Mouse (Mus musculus) liver, embryonic 15.5 days (tissue): ENCODE measurements around the gene Stk32c. TPM values are rescaled to one million over a fixed set of nuclear protein-coding genes. Genes with fewer than 3 reads are reported as not detected.

Experiments
- ATAC-seq: fragments of 200-750 bp; cut with Nextera tagmentation; 2 replicates; pipeline ENCODE4 v1.8.0; 2017; ENCODE audit warnings: moderate number of reproducible peaks, mild to moderate bottlenecking, moderate library complexity; ENCODE audit not compliant: insufficient read depth
- H3K27ac ChIP-seq: fragments of 300-500 bp; sonication (generic); replicated peaks from 2 replicates; pipeline ENCODE4 v1.5.1; 2015; ENCODE audit warnings: mild to moderate bottlenecking, inconsistent platforms
- H3K27me3 ChIP-seq: fragments of 300-500 bp; sonication (generic); 2 replicates; pipeline ENCODE4 v1.6.1; 2015; ENCODE audit warnings: mild to moderate bottlenecking, inconsistent platforms
- H3K36me3 ChIP-seq: fragments of 300-500 bp; sonication (generic); replicated peaks from 2 replicates; pipeline ENCODE4 v1.6.1; 2015; ENCODE audit warnings: moderate library complexity, mild to moderate bottlenecking, inconsistent platforms
- H3K4me1 ChIP-seq: fragments of 300-500 bp; sonication (generic); replicated peaks from 2 replicates; pipeline ENCODE4 v1.6.1; 2015; ENCODE audit warnings: inconsistent platforms
- H3K4me2 ChIP-seq: fragments of 300-500 bp; sonication (generic); 2 replicates; pipeline ENCODE4 v1.6.1; 2015; ENCODE audit warnings: moderate library complexity, mild to moderate bottlenecking, inconsistent platforms
- H3K4me3 ChIP-seq: fragments of 300-500 bp; sonication (generic); replicated peaks from 2 replicates; pipeline ENCODE4 v1.5.1; 2015; ENCODE audit warnings: mild to moderate bottlenecking, inconsistent platforms
- H3K9ac ChIP-seq: fragments of 300-500 bp; sonication (generic); 2 replicates; pipeline ENCODE4 v1.6.1; 2015; ENCODE audit warnings: moderate library complexity, mild to moderate bottlenecking, inconsistent platforms
- H3K9me3 ChIP-seq: fragments of 300-500 bp; sonication (generic); replicated peaks from 2 replicates; pipeline ENCODE4 v1.6.1; 2016; ENCODE audit warnings: inconsistent platforms
- WGBS: fragments of 180-500 bp; shearing (Covaris S2); methylation state at CpG from one replicate; pipeline ENCODE4 v1.1.7; 2015; ENCODE audit warnings: mixed read lengths; ENCODE audit not compliant: insufficient replicate concordance; 5-methylcytosine and 5-hydroxymethylcytosine counted together
- polyA plus RNA-seq: library from polyadenylated mRNA; unstranded; fragments of >200 nt; fragmentation: Nextera tagmentation; extraction: Ambion mirVana; gene quantifications from 2 replicates; pipeline ENCODE4 v1.2.1, GENCODE M21; 2015

The Stk32c gene
- polyA plus RNA-seq, 1 experiment from 2014 or later = not detected

- Histone ChIP-seq H3K4me3 (no peak overlapping the region), H3K27ac (no peak overlapping the region), H3K4me2 (no peak overlapping the region), H3K9ac (no peak overlapping the region), H3K27me3 (peaks cover 7% of the 10 kb centered on the region), H3K36me3 (no peaks in the 10 kb centered on the region), H3K4me1 (no peaks in the 10 kb centered on the region), H3K9me3 (no peaks in the 10 kb centered on the region)
- WGBS = 63% methylated on average over 5 of the region's 5 CpGs
- ATAC-seq = no peak
Observed at GRCm38 (mm10) chr7:139093124-139093523, 120.0 kb downstream of the Stk32c start.

- ATAC-seq = no peak
- H3K27me3 ChIP-seq = peaks cover 12% of the 10 kb centered on the region
- no peak overlapping the region for H3K27ac ChIP-seq
- no peaks in the 10 kb centered on the region for H3K36me3 ChIP-seq
- H3K4me1 ChIP-seq = no peaks in the 10 kb centered on the region
- H3K4me3 ChIP-seq = no peak overlapping the region
- no peaks in the 10 kb centered on the region for H3K9me3 ChIP-seq
- H3K4me2 ChIP-seq = no peak overlapping the region
- 71% methylated on average over 5 of the region's 5 CpGs for WGBS
- H3K9ac ChIP-seq = no peak overlapping the region
Observed at GRCm38 (mm10) chr7:139092676-139093075, 120.4 kb downstream of the Stk32c start.

DNA sequence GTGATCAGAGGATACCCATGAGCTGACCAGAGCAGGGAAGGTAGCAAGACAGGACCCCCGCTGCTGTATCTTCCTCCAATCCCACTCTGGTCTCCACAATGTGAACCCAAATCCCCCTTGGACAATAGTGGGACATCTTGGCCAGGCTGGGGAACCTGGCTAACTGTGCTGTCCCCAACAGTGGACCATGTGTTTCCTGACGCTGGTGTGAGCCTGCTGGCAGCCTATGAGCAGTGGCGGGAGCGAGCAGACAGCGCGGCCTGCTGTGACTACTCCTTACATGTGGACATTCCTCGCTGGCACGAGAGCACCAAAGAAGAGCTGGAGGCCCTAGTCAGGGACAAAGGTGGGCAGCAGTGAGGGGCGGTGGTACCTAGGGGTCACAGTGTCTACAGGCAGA is 121.4 kb downstream of the Stk32c start:
- H3K27ac ChIP-seq = no peak overlapping the region
- no peaks in the 10 kb centered on the region for H3K36me3 ChIP-seq
- no peaks in the 10 kb centered on the region for H3K4me1 ChIP-seq
- no peaks in the 10 kb centered on the region for H3K9me3 ChIP-seq
- H3K27me3 ChIP-seq = peaks cover 22% of the 10 kb centered on the region
- no peak overlapping the region for H3K4me3 ChIP-seq
- H3K4me2 ChIP-seq = no peak overlapping the region
- 63% methylated on average over 9 of the region's 9 CpGs for WGBS
- no peak for ATAC-seq
- no peak overlapping the region for H3K9ac ChIP-seq

DNA sequence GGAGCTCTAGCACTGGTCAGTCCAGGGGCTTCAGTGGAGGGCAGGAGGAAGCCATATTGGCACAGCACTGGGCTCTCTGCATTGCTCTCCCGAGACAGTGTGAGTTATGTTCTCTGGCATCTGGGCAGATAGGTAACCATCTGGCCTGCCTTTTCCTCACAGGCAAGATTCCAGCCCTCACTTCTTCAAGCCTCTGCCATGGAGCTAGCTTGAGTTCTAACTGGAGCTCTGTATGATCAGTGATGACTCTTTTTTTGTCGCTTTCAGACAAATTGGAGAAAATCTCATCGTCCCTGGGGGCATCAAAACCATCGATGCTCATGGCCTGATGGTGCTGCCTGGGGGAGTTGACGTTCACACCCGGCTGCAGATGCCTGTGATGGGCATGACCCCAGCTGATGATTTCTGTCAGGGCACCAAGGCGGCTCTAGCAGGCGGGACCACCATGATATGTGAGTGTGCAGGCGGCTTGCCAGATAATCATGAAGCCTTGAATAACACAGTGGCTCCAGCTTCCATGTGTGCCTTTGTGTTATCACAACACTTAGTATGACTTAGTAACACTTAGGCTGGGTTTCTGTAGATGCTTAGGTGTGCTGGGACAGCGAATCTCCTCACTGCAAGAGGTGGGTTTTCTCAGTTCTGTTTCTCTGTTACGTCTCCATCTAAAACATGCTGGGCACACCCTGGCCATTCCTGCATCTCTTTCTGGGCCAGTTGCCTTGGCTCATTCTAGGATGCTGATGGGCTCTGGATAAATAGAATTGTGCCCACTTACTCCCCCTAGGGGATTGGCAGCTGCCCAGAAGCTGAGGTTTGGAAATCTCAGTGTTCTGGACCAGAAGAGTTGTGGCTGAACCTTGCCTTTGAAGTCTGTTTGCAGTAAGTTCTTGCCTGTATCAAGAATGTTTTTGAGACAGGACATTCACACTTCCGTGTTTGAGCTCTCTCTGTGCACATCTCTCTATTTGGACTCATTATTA is 122.9 kb downstream of the Stk32c start:
- no peak overlapping the region for H3K4me3 ChIP-seq
- no peaks in the 10 kb centered on the region for H3K9me3 ChIP-seq
- H3K27me3 ChIP-seq = peaks cover 37% of the 10 kb centered on the region
- H3K4me2 ChIP-seq = no peak overlapping the region
- no peaks in the 10 kb centered on the region for H3K36me3 ChIP-seq
- 56% methylated on average over 12 of the region's 12 CpGs for WGBS
- H3K9ac ChIP-seq = no peak overlapping the region
- no peak for ATAC-seq
- 0 out of 2 replicates have a peak, but pooled peaks cover 3% of the 10 kb centered on the region for H3K4me1 ChIP-seq
- H3K27ac ChIP-seq = no peak overlapping the region

GRCm38 (mm10) chr7:139087801-139088200 is 125.3 kb downstream of the Stk32c start:
- 0 out of 2 replicates have a peak, but pooled peaks cover 3% of the 10 kb centered on the region for H3K4me1 ChIP-seq
- no peak overlapping the region for H3K9ac ChIP-seq
- no peaks in the 10 kb centered on the region for H3K9me3 ChIP-seq
- WGBS = 27% methylated on average over 2 of the region's 2 CpGs
- H3K27ac ChIP-seq = no peak overlapping the region
- no peak overlapping the region for H3K4me2 ChIP-seq
- no peak overlapping the region for H3K4me3 ChIP-seq
- H3K27me3 ChIP-seq = peaks cover 53% of the 10 kb centered on the region
- no peak for ATAC-seq
- no peaks in the 10 kb centered on the region for H3K36me3 ChIP-seq

DNA sequence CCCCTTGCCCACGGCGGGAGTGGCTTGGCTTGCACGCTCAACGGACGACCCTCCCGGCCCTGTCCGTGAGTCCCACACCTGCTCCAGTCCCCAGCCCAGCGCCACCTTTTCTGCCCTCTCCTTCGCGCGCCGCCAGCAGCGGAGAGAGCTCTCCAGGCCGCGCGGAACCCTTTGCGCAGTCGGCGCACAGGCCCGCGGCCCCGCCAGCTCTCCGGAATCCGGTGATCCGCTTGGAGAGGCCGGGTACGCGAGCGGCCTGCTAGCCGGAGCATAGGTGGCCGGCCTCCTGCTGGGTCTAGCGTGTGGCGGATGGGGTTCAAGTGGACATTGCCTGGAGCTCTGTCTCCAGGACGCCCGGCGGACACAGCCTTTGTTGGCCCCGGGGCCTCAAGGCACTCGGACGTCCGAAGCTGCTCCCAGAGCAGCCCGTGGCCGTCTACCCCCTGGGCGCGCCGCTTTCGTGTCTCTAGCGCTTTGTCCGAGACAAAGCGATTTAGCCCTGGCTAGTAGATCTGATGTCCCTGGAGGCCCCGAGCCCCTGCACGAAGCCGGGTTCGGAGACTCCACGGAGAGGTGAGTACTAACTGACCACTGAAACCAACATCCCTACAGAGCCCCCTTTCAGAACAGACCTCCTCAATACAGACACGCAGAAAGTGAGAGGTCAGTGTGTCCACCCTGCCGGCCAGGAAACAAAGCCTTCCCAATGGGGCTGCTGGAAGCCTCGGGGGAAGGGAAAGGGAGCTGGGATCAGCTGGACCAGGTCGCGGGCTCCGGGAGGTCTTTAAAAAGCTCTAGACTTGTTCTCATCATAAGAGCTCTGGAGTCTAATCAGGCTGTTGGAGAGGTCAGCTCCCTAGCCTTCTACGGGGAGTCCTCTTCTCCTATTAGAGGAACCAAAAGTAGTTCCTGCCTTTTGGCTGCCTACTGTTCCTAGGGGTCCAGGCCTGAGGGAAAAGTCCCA is 126.6 kb downstream of the Stk32c start:
- Histone ChIP-seq H3K4me2 (peak overlapping the region; percentile 49), H3K9ac (no peak overlapping the region), H3K36me3 (no peaks in the 10 kb centered on the region), H3K4me1 (0 out of 2 replicates have a peak, but pooled peaks cover 3% of the 10 kb centered on the region), H3K27me3 (peaks cover 54% of the 10 kb centered on the region), H3K27ac (no peak overlapping the region), H3K9me3 (no peaks in the 10 kb centered on the region), H3K4me3 (0 out of 2 replicates have a peak overlapping the region, but pooled peaks have one; percentile 15)
- no peak for ATAC-seq
- 8% methylated on average over 61 of the region's 61 CpGs for WGBS

DNA sequence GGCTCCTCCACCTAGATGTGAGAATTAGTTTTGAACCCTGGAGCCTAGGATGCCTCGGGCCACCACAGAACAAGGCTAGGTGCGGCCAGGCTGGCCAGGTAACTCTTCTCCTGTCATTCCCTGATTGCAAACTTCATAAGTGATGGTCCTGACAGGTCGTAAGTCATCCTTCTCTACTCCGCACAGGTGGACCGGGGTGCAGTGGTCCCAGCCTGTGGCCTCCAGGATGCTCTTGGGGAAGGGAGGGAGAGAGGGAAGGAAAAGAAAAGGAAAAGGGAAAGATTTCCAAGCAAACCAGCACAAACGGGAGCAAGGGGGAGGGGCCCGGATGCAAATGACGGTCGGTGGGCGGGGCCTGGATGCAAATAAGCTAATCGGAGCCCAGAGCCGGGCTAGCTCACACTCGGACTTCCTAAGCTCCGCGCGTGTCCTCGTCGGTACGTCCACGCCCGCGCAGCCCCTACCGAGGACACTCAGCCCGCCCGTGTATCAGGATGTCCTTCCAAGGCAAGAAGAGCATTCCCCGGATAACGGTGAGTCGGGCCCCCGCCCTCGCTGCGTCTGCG is 127.4 kb downstream of the Stk32c start, which contains the start of gene Dpysl4:
Dpysl4 (plus strand) TSS at position 373 of the 566 bp plus-strand sequence.
- Histone ChIP-seq H3K4me3 (0 out of 2 replicates have a peak within 1 kb of the TSS, but pooled peaks have one; percentile 15), H3K36me3 (no peaks in the 10 kb centered on the region), H3K4me1 (0 out of 2 replicates have a peak, but pooled peaks cover 3% of the 10 kb centered on the region), H3K27me3 (peaks cover 54% of the 10 kb centered on the region), H3K9me3 (no peaks in the 10 kb centered on the region), H3K9ac (no peak within 1 kb of the TSS), H3K4me2 (peak within 1 kb of the TSS; percentile 49), H3K27ac (no peak within 1 kb of the TSS)
- WGBS = 8% methylated on average over 32 of the region's 32 CpGs
- no peak for ATAC-seq

GRCm38 (mm10) chr7:139084316-139084715 is 128.8 kb downstream of the Stk32c start:
- Histone ChIP-seq H3K4me3 (no peak overlapping the region), H3K4me2 (no peak overlapping the region), H3K27me3 (peaks cover 54% of the 10 kb centered on the region), H3K36me3 (no peaks in the 10 kb centered on the region), H3K9me3 (no peaks in the 10 kb centered on the region), H3K4me1 (0 out of 2 replicates have a peak, but pooled peaks cover 3% of the 10 kb centered on the region), H3K9ac (no peak overlapping the region), H3K27ac (no peak overlapping the region)
- ATAC-seq = no peak
- WGBS = 38% methylated on average over 1 of the region's 1 CpGs

- WGBS = 68% methylated on average over 8 of the region's 8 CpGs
- no peak for ATAC-seq
- Histone ChIP-seq H3K27ac (no peak overlapping the region), H3K4me2 (no peak overlapping the region), H3K9me3 (no peaks in the 10 kb centered on the region), H3K36me3 (no peaks in the 10 kb centered on the region), H3K4me1 (0 out of 2 replicates have a peak, but pooled peaks cover 3% of the 10 kb centered on the region), H3K9ac (no peak overlapping the region), H3K4me3 (no peak overlapping the region), H3K27me3 (peaks cover 41% of the 10 kb centered on the region)
Observed at GRCm38 (mm10) chr7:139082281-139082680, 130.8 kb downstream of the Stk32c start.

- no peak for ATAC-seq
- no peak overlapping the region for H3K4me2 ChIP-seq
- H3K9me3 ChIP-seq = no peaks in the 10 kb centered on the region
- H3K9ac ChIP-seq = no peak overlapping the region
- peaks cover 33% of the 10 kb centered on the region for H3K27me3 ChIP-seq
- 53% methylated on average over 5 of the region's 5 CpGs for WGBS
- H3K4me1 ChIP-seq = 0 out of 2 replicates have a peak, but pooled peaks cover 2% of the 10 kb centered on the region
- no peak overlapping the region for H3K27ac ChIP-seq
- no peaks in the 10 kb centered on the region for H3K36me3 ChIP-seq
- H3K4me3 ChIP-seq = no peak overlapping the region
Observed at GRCm38 (mm10) chr7:139081158-139081557, 131.9 kb downstream of the Stk32c start.
